Mouse (Mus musculus) heart, embryonic 15.5 days (tissue): ENCODE measurements around the gene Tkt. TPM values are rescaled to one million over a fixed set of nuclear protein-coding genes. Genes with fewer than 3 reads are reported as not detected.

Experiments used
- ATAC-seq: fragments of 200-750 bp; cut with Nextera tagmentation; replicated peaks from 2 replicates; pipeline ENCODE4 v1.8.0; 2017; ENCODE audit warnings: low read depth, moderate TSS enrichment; ENCODE audit not compliant: insufficient number of reproducible peaks, insufficient read depth, low FRiP score
- H3K27ac ChIP-seq: fragments of 300-500 bp; sonication (generic); 2 replicates; pipeline ENCODE4 v1.5.1; 2015; ENCODE audit warnings: mild to moderate bottlenecking, inconsistent platforms
- H3K27me3 ChIP-seq: fragments of 300-500 bp; sonication (generic); 2 replicates; pipeline ENCODE4 v1.6.1; 2015; ENCODE audit warnings: inconsistent platforms
- H3K36me3 ChIP-seq: fragments of 300-500 bp; sonication (generic); 2 replicates; pipeline ENCODE4 v1.6.1; 2015; ENCODE audit warnings: mild to moderate bottlenecking, inconsistent platforms
- H3K4me1 ChIP-seq: fragments of 300-500 bp; sonication (generic); replicated peaks from 2 replicates; pipeline ENCODE4 v1.6.1; 2015; ENCODE audit warnings: inconsistent platforms
- H3K4me2 ChIP-seq: fragments of 300-500 bp; sonication (generic); 2 replicates; pipeline ENCODE4 v1.6.1; 2015; ENCODE audit warnings: inconsistent platforms, mild to moderate bottlenecking, moderate library complexity
- H3K4me3 ChIP-seq: fragments of 300-500 bp; sonication (generic); 2 replicates; pipeline ENCODE4 v1.5.1; 2015; ENCODE audit warnings: mild to moderate bottlenecking, inconsistent platforms
- H3K9ac ChIP-seq: fragments of 300-500 bp; sonication (generic); 2 replicates; pipeline ENCODE4 v1.6.1; 2015; ENCODE audit warnings: mild to moderate bottlenecking, inconsistent platforms
- H3K9me3 ChIP-seq: fragments of 300-500 bp; sonication (generic); replicated peaks from 2 replicates; pipeline ENCODE4 v1.6.1; 2016; ENCODE audit warnings: inconsistent platforms
- WGBS: fragments of 180-500 bp; shearing (Covaris S2); methylation state at CpG from one replicate; pipeline ENCODE4 v1.1.7; 2015; ENCODE audit warnings: mixed read lengths; 5-methylcytosine and 5-hydroxymethylcytosine counted together
- polyA plus RNA-seq: library from polyadenylated mRNA; unstranded; fragments of >200 nt; fragmentation: Nextera tagmentation; extraction: Ambion mirVana; gene quantifications from 2 replicates; pipeline ENCODE4 v1.2.1, GENCODE M21; 2015

The Tkt gene
- 65.8 and 112 TPM in 2 replicates for polyA plus RNA-seq

- peak; percentile 45 for ATAC-seq
- Histone ChIP-seq H3K4me2 (peak within 1 kb of the TSS; percentile 87), H3K36me3 (no peaks in the 10 kb centered on the region), H3K4me1 (peaks cover 39% of the 10 kb centered on the region), H3K27me3 (no peaks in the 10 kb centered on the region), H3K27ac (peak within 1 kb of the TSS; percentile 90), H3K9me3 (no peaks in the 10 kb centered on the region), H3K4me3 (peak within 1 kb of the TSS; percentile 77), H3K9ac (peak within 1 kb of the TSS; percentile 78)
- 30% methylated on average over 8 of the region's 8 CpGs for WGBS
Observed at GRCm38 (mm10) chr14:30548131-30548720, at the start of gene Tkt. Gene Tkt, plus strand, starts transcription at chr14:30548359.

GRCm38 (mm10) chr14:30504990-30505389, 43.2 kb upstream of the Tkt start:
- no peak overlapping the region for H3K4me2 ChIP-seq
- H3K9me3 ChIP-seq: no peaks in the 10 kb centered on the region
- 86% methylated on average over 5 of the region's 5 CpGs for WGBS
- H3K9ac ChIP-seq: no peak overlapping the region
- no peak for ATAC-seq
- H3K36me3 ChIP-seq: peaks cover 27% of the 10 kb centered on the region
- no peak overlapping the region for H3K27ac ChIP-seq
- peaks cover 7% of the 10 kb centered on the region for H3K4me1 ChIP-seq
- no peaks in the 10 kb centered on the region for H3K27me3 ChIP-seq
- H3K4me3 ChIP-seq: no peak overlapping the region

- WGBS: 90% methylated on average over 6 of the region's 6 CpGs
Observed at GRCm38 (mm10) chr14:30510214-30510763, 37.9 kb upstream of the Tkt start.

GRCm38 (mm10) chr14:30512896-30513295, 35.3 kb upstream of the Tkt start:
- H3K27me3 ChIP-seq: no peaks in the 10 kb centered on the region
- H3K9me3 ChIP-seq: no peaks in the 10 kb centered on the region
- peaks cover 5% of the 10 kb centered on the region; the same call in 1 of the 2 replicates for H3K4me1 ChIP-seq
- 47% methylated on average over 5 of the region's 5 CpGs for WGBS
- H3K27ac ChIP-seq: no peak overlapping the region
- no peak overlapping the region for H3K9ac ChIP-seq
- H3K36me3 ChIP-seq: peaks cover 32% of the 10 kb centered on the region
- H3K4me3 ChIP-seq: no peak overlapping the region
- no peak overlapping the region for H3K4me2 ChIP-seq
- no peak for ATAC-seq

More at GRCm38 (mm10) chr14:30510214-30510763, 37.9 kb upstream of the Tkt start:
- no peak for ATAC-seq
- peaks cover 9% of the 10 kb centered on the region for H3K4me1 ChIP-seq
- H3K27me3 ChIP-seq: no peaks in the 10 kb centered on the region
- no peak overlapping the region for H3K4me3 ChIP-seq
- H3K36me3 ChIP-seq: peaks cover 31% of the 10 kb centered on the region
- H3K9me3 ChIP-seq: no peaks in the 10 kb centered on the region
- no peak overlapping the region for H3K27ac ChIP-seq
- no peak overlapping the region for H3K9ac ChIP-seq
- H3K4me2 ChIP-seq: no peak overlapping the region

GRCm38 (mm10) chr14:30515931-30516723, 32.0 kb upstream of the Tkt start:
- Histone ChIP-seq H3K4me3 (no peak overlapping the region), H3K36me3 (peaks cover 36% of the 10 kb centered on the region), H3K9me3 (no peaks in the 10 kb centered on the region), H3K4me1 (peaks cover 5% of the 10 kb centered on the region; the same call in 1 of the 2 replicates), H3K27ac (no peak overlapping the region), H3K9ac (no peak overlapping the region), H3K4me2 (no peak overlapping the region), H3K27me3 (no peaks in the 10 kb centered on the region)
- no peak for ATAC-seq
- WGBS: 72% methylated on average over 13 of the region's 13 CpGs

GRCm38 (mm10) chr14:30519323-30519722, 28.8 kb upstream of the Tkt start:
- no peak overlapping the region for H3K4me2 ChIP-seq
- 88% methylated on average over 5 of the region's 5 CpGs for WGBS
- H3K27me3 ChIP-seq: no peaks in the 10 kb centered on the region
- ATAC-seq: no peak
- H3K36me3 ChIP-seq: peaks cover 53% of the 10 kb centered on the region
- H3K4me1 ChIP-seq: no peaks in the 10 kb centered on the region
- no peak overlapping the region for H3K27ac ChIP-seq
- no peak overlapping the region for H3K9ac ChIP-seq
- H3K4me3 ChIP-seq: no peak overlapping the region
- no peaks in the 10 kb centered on the region for H3K9me3 ChIP-seq

- peaks cover 74% of the 10 kb centered on the region for H3K36me3 ChIP-seq
- no peak for ATAC-seq
Observed at GRCm38 (mm10) chr14:30523356-30523755, 24.8 kb upstream of the Tkt start.

GRCm38 (mm10) chr14:30528392-30528791, 19.8 kb upstream of the Tkt start:
- ATAC-seq: no peak
- Histone ChIP-seq H3K9ac (no peak overlapping the region), H3K27me3 (no peaks in the 10 kb centered on the region), H3K27ac (no peak overlapping the region), H3K36me3 (peaks cover 41% of the 10 kb centered on the region; the same call in 1 of the 2 replicates), H3K4me3 (no peak overlapping the region), H3K9me3 (no peaks in the 10 kb centered on the region), H3K4me1 (peaks cover 15% of the 10 kb centered on the region), H3K4me2 (no peak overlapping the region)
- 83% methylated on average over 10 of the region's 10 CpGs for WGBS

More at GRCm38 (mm10) chr14:30523356-30523755, 24.8 kb upstream of the Tkt start:
- H3K9me3 ChIP-seq: no peaks in the 10 kb centered on the region
- H3K4me1 ChIP-seq: no peaks in the 10 kb centered on the region
- no peak overlapping the region for H3K27ac ChIP-seq
- H3K4me2 ChIP-seq: no peak overlapping the region
- no peak overlapping the region for H3K4me3 ChIP-seq
- H3K9ac ChIP-seq: no peak overlapping the region
- WGBS: 69% methylated on average over 6 of the region's 6 CpGs
- no peaks in the 10 kb centered on the region for H3K27me3 ChIP-seq

- no peak overlapping the region for H3K4me3 ChIP-seq
- ATAC-seq: no peak
- no peak overlapping the region for H3K27ac ChIP-seq
- H3K4me1 ChIP-seq: peaks cover 15% of the 10 kb centered on the region
- H3K27me3 ChIP-seq: no peaks in the 10 kb centered on the region
- no peaks in the 10 kb centered on the region for H3K9me3 ChIP-seq
- H3K9ac ChIP-seq: no peak overlapping the region
- no peak overlapping the region for H3K4me2 ChIP-seq
- WGBS: 64% methylated on average over 5 of the region's 5 CpGs
- peaks cover 36% of the 10 kb centered on the region; the same call in 1 of the 2 replicates for H3K36me3 ChIP-seq
Observed at GRCm38 (mm10) chr14:30528961-30529360, 19.2 kb upstream of the Tkt start.

- Histone ChIP-seq H3K9me3 (no peaks in the 10 kb centered on the region), H3K4me2 (no peak overlapping the region), H3K4me1 (peaks cover 15% of the 10 kb centered on the region), H3K27ac (no peak overlapping the region), H3K36me3 (peaks cover 32% of the 10 kb centered on the region; the same call in 1 of the 2 replicates), H3K27me3 (no peaks in the 10 kb centered on the region), H3K4me3 (no peak overlapping the region), H3K9ac (no peak overlapping the region)
- ATAC-seq: no peak
- WGBS: 93% methylated on average over 12 of the region's 12 CpGs
Observed at GRCm38 (mm10) chr14:30529454-30529853, 18.7 kb upstream of the Tkt start.

- Histone ChIP-seq H3K27me3 (no peaks in the 10 kb centered on the region), H3K9ac (no peak overlapping the region), H3K9me3 (no peaks in the 10 kb centered on the region), H3K36me3 (peaks cover 20% of the 10 kb centered on the region; the same call in 1 of the 2 replicates), H3K4me1 (peaks cover 15% of the 10 kb centered on the region), H3K27ac (peak overlapping the region; percentile 64; the same call in 1 of the 2 replicates), H3K4me2 (peak overlapping the region; percentile 43), H3K4me3 (no peak overlapping the region)
- ATAC-seq: 0 out of 2 replicates have a peak, but pooled peaks have one; percentile 12
- 35% methylated on average over 8 of the region's 8 CpGs for WGBS
Observed at GRCm38 (mm10) chr14:30530726-30531269, 17.4 kb upstream of the Tkt start.
